Mouse (Mus musculus) kidney, embryonic 16.5 days (tissue): Measurements from ENCODE around the gene Fgfr2. TPM values are rescaled to one million over a fixed set of nuclear protein-coding genes. Genes with fewer than 3 reads are reported as not detected.

Experiments
- ATAC-seq: fragments of 200-750 bp; cut with Nextera tagmentation; 2 replicates; pipeline ENCODE4 v1.8.0; 2017; ENCODE audit warnings: moderate TSS enrichment; ENCODE audit not compliant: low FRiP score, low TSS enrichment
- H3K27ac ChIP-seq: fragments of 300-500 bp; sonication (generic); 2 replicates; pipeline ENCODE4 v1.5.1; 2014; ENCODE audit warnings: low read length
- H3K27me3 ChIP-seq: fragments of 300-500 bp; sonication (generic); 2 replicates; pipeline ENCODE4 v1.6.1; 2014; ENCODE audit warnings: low read length, control low read depth, mixed read lengths; ENCODE audit not compliant: insufficient read depth
- H3K36me3 ChIP-seq: fragments of 300-500 bp; sonication (generic); 2 replicates; pipeline ENCODE4 v1.6.1; 2014; ENCODE audit warnings: low read length, control low read depth, mixed read lengths; ENCODE audit not compliant: insufficient read depth
- H3K4me1 ChIP-seq: fragments of 300-500 bp; sonication (generic); 2 replicates; pipeline ENCODE4 v1.6.1; 2014; ENCODE audit warnings: low read length, control low read depth, mixed read lengths; ENCODE audit not compliant: insufficient read depth
- H3K4me2 ChIP-seq: fragments of 300-500 bp; sonication (generic); replicated peaks from 2 replicates; pipeline ENCODE4 v1.6.1; 2014; ENCODE audit warnings: low read depth, low read length
- H3K4me3 ChIP-seq: fragments of 300-500 bp; sonication (generic); 2 replicates; pipeline ENCODE4 v1.5.1; 2014; ENCODE audit warnings: mild to moderate bottlenecking, low read length
- H3K9ac ChIP-seq: fragments of 300-500 bp; sonication (generic); replicated peaks from 2 replicates; pipeline ENCODE4 v1.6.1; 2014; ENCODE audit warnings: low read length
- H3K9me3 ChIP-seq: fragments of 300-500 bp; sonication (generic); 2 replicates; pipeline ENCODE4 v1.6.1; 2016; ENCODE audit warnings: low read length, control low read depth
- WGBS: fragments of 180-500 bp; shearing (Covaris S2); extraction: QIAGEN DNeasy Blood & Tissue Kit; methylation state at CpG from one replicate; pipeline ENCODE4 v1.1.7; 2014; 5-methylcytosine and 5-hydroxymethylcytosine counted together
- polyA plus RNA-seq: library from polyadenylated mRNA; unstranded; fragments of >200 nt; fragmentation: Nextera tagmentation; extraction: Ambion mirVana; gene quantifications from 2 replicates; pipeline ENCODE4 v1.2.1, GENCODE M21; 2015

The Fgfr2 gene
- polyA plus RNA-seq, 1 experiment from 2014 or later: 118 TPM

DNA sequence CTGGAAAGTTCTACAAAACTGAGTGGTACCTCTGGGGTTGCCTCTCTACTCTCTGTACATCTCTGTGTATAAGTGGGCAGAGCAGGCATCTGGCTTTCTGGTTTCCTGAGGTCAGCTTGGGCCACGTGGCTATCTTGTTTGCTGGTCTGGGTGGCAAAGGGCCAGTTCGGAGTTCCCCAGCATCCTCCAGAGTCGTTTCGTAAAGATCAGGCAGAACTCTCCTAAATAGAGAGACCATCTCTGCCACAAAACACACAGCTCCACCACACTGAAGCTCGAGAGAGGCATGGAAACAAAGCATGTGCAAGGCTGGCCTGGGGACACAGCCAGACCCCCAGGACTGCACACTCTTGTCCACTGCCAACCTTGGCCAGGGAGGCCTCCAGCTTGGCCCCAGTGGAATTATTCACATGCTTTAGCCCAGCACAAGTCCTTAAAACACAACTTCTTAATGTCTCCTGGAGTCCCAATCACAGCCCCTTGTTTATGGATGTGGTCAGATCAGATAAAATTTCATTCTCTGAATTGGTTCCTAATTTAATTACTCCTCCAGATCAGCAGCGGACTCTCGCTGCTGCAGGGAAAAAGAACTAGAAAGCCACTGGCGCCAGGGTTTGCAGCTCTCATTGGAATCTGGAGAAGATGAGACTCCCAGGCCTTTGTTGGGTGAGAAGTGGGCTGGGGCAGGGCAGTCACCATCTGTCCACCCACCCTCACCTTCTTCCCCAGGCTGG is 820.5 kb downstream of the Fgfr2 start:
- Histone ChIP-seq H3K4me2 (no peak overlapping the region), H3K27me3 (no peaks in the 10 kb centered on the region), H3K36me3 (no peaks in the 10 kb centered on the region), H3K27ac (0 out of 2 replicates have a peak overlapping the region, but pooled peaks have one; percentile 21), H3K9me3 (no peaks in the 10 kb centered on the region), H3K4me3 (no peak overlapping the region), H3K9ac (0 out of 2 replicates have a peak overlapping the region, but pooled peaks have one; percentile 19), H3K4me1 (peaks cover 60% of the 10 kb centered on the region)
- WGBS: 62% methylated on average over 8 of the region's 8 CpGs
- ATAC-seq: no peak

GRCm38 (mm10) chr7:132299661-132300210 is 823.4 kb downstream of the Fgfr2 start:
- Histone ChIP-seq H3K9ac (no peak overlapping the region), H3K9me3 (no peaks in the 10 kb centered on the region), H3K36me3 (no peaks in the 10 kb centered on the region), H3K27me3 (no peaks in the 10 kb centered on the region), H3K4me1 (peaks cover 55% of the 10 kb centered on the region), H3K27ac (no peak overlapping the region), H3K4me2 (no peak overlapping the region), H3K4me3 (no peak overlapping the region)
- no peak for ATAC-seq
- WGBS: 24% methylated on average over 5 of the region's 5 CpGs

DNA sequence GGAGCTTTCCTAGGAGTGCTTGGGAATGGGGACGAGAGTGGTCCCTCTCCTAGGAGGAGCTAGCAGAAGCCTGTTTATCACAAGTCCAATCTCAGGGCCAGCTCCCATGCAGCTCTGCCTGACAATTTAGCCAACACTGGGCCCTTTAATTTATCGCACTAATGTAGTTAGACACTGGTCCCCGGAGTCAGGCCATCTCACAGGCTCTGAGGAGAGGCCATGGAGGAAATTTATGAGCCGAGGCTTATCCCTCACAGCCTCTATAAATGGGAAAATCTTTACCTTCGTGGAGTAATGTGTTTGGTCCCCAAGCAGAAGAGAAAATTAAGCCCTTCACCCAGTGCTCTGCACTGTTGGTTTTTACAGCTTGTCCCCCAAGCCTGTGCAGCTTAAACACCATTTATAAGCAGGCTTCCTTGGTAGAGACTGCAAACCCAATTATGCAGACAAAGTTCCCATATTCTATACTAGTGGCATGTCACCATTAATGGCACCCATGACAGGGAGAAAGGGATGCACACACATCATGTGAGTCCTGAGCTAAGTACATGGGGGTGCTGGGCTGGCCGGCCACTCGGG is 824.6 kb downstream of the Fgfr2 start:
- Histone ChIP-seq H3K9me3 (no peaks in the 10 kb centered on the region), H3K9ac (no peak overlapping the region), H3K4me1 (peaks cover 50% of the 10 kb centered on the region), H3K4me3 (no peak overlapping the region), H3K36me3 (no peaks in the 10 kb centered on the region), H3K27me3 (no peaks in the 10 kb centered on the region), H3K4me2 (no peak overlapping the region), H3K27ac (peak overlapping the region; percentile 45; the same call in 1 of the 2 replicates)
- 26% methylated on average over 7 of the region's 7 CpGs for WGBS
- peak; percentile 69 for ATAC-seq

GRCm38 (mm10) chr7:132296661-132297443 is 826.3 kb downstream of the Fgfr2 start:
- Histone ChIP-seq H3K4me1 (peaks cover 36% of the 10 kb centered on the region), H3K4me3 (no peak overlapping the region), H3K27me3 (no peaks in the 10 kb centered on the region), H3K36me3 (no peaks in the 10 kb centered on the region), H3K27ac (no peak overlapping the region), H3K9ac (no peak overlapping the region), H3K9me3 (no peaks in the 10 kb centered on the region), H3K4me2 (no peak overlapping the region)
- no peak for ATAC-seq
- 60% methylated on average over 4 of the region's 4 CpGs for WGBS

DNA sequence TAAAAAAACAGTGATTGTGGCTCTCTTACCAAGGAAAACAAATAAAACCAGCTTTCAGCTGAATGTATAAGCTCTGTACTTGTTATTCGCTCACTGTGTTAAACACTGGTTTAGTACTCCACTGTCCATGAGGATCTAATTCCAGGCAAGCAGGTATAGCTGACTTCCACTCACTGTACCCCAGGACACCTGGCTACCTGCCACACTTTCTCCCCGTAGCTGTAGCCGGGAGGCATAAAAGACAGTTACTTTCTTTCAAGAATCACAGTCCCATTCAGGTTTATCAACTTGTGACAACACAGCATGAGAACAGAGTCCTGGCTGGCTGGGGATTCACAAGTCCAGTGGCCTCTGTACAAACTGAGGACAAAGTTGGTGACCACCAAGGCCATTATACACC is 827.0 kb downstream of the Fgfr2 start:
- no peak overlapping the region for H3K4me2 ChIP-seq
- 81% methylated on average over 3 of the region's 3 CpGs for whole genome bisulfite sequencing
- no peak for ATAC-seq
- H3K36me3 ChIP-seq: no peaks in the 10 kb centered on the region
- H3K9me3 ChIP-seq: no peaks in the 10 kb centered on the region
- no peak overlapping the region for H3K4me3 ChIP-seq
- peaks cover 33% of the 10 kb centered on the region for H3K4me1 ChIP-seq
- H3K27ac ChIP-seq: no peak overlapping the region
- H3K27me3 ChIP-seq: no peaks in the 10 kb centered on the region
- no peak overlapping the region for H3K9ac ChIP-seq

DNA sequence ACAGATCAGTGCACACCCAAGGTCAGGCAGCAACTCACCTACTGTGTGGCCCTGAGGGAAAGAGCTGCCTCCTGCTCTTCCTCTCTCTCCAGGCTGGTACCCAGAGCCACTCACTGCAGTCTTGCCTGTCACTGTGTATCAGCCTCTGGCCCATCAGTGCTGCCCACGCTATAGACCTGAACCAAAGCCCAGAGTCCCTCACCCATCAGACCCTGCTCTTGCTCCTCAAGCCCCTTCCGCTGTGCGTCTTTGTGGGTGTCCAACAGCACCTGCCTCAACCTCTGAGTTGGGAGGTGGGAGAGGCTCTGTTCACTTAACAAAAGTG is 835.8 kb downstream of the Fgfr2 start:
- H3K36me3 ChIP-seq: no peaks in the 10 kb centered on the region
- no peaks in the 10 kb centered on the region for H3K27me3 ChIP-seq
- no peak overlapping the region for H3K4me2 ChIP-seq
- H3K27ac ChIP-seq: peak overlapping the region; percentile 77
- 74% methylated on average over 3 of the region's 3 CpGs for WGBS
- no peak overlapping the region for H3K9ac ChIP-seq
- no peak overlapping the region for H3K4me3 ChIP-seq
- no peak; the same call in 1 of the 2 replicates for ATAC-seq
- H3K9me3 ChIP-seq: no peaks in the 10 kb centered on the region
- H3K4me1 ChIP-seq: peaks cover 76% of the 10 kb centered on the region

GRCm38 (mm10) chr7:132286630-132287339 is 836.4 kb downstream of the Fgfr2 start:
- ATAC-seq: peak; percentile 83
- Histone ChIP-seq H3K27ac (peak overlapping the region; percentile 77), H3K9me3 (no peaks in the 10 kb centered on the region), H3K4me1 (peaks cover 77% of the 10 kb centered on the region), H3K4me3 (no peak overlapping the region), H3K36me3 (no peaks in the 10 kb centered on the region), H3K27me3 (no peaks in the 10 kb centered on the region), H3K4me2 (no peak overlapping the region), H3K9ac (no peak overlapping the region; the same call in 1 of the 2 replicates)
- 8% methylated on average over 14 of the region's 14 CpGs for WGBS

GRCm38 (mm10) chr7:132284795-132285194 is 838.4 kb downstream of the Fgfr2 start:
- H3K36me3 ChIP-seq: no peaks in the 10 kb centered on the region
- no peaks in the 10 kb centered on the region for H3K9me3 ChIP-seq
- H3K4me3 ChIP-seq: no peak overlapping the region
- 24% methylated on average over 1 of the region's 1 CpGs for WGBS
- no peak overlapping the region for H3K27ac ChIP-seq
- no peak overlapping the region for H3K4me2 ChIP-seq
- peaks cover 74% of the 10 kb centered on the region for H3K4me1 ChIP-seq
- no peak for ATAC-seq
- H3K9ac ChIP-seq: no peak overlapping the region
- H3K27me3 ChIP-seq: no peaks in the 10 kb centered on the region

- Histone ChIP-seq H3K9me3 (no peaks in the 10 kb centered on the region), H3K27me3 (no peaks in the 10 kb centered on the region), H3K4me2 (no peak overlapping the region), H3K4me1 (peaks cover 68% of the 10 kb centered on the region), H3K36me3 (no peaks in the 10 kb centered on the region), H3K27ac (no peak overlapping the region), H3K9ac (no peak overlapping the region), H3K4me3 (no peak overlapping the region)
- ATAC-seq: no peak
- 57% methylated on average over 7 of the region's 7 CpGs for WGBS
Measured at GRCm38 (mm10) chr7:132284048-132284737, 839.0 kb downstream of the Fgfr2 start.
